Mouse (Mus musculus) hindbrain, embryonic 14.5 days (tissue): Measurements from ENCODE around the gene Flad1. TPM values are rescaled to one million over a fixed set of nuclear protein-coding genes. Genes with fewer than 3 reads are reported as not detected.
A peak's percentile ranks its signal among the peaks of the same experiment; 100 is the strongest.

Source experiments
- ATAC-seq: fragments of 200-750 bp; cut with Nextera tagmentation; 2 replicates; pipeline ENCODE4 v1.8.0; 2017; ENCODE audit warnings: moderate number of reproducible peaks, mild to moderate bottlenecking, moderate TSS enrichment, moderate library complexity; ENCODE audit not compliant: low FRiP score
- DNase-seq: peaks from one replicate; pipeline ENCODE4 v3.0.0-alpha.2; 2015; ENCODE audit warnings: low spot score
- H3K27ac ChIP-seq: fragments of 300-500 bp; sonication (generic); 2 replicates; pipeline ENCODE4 v1.5.1; 2014; ENCODE audit warnings: mild to moderate bottlenecking, moderate library complexity
- H3K27me3 ChIP-seq: fragments of 300-500 bp; sonication (generic); 2 replicates; pipeline ENCODE4 v1.6.1; 2014; ENCODE audit warnings: mild to moderate bottlenecking, low read length, mixed read lengths; ENCODE audit not compliant: control insufficient read depth, insufficient read depth
- H3K36me3 ChIP-seq: fragments of 300-500 bp; sonication (generic); replicated peaks from 2 replicates; pipeline ENCODE4 v1.6.1; 2014; ENCODE audit not compliant: control insufficient read depth, insufficient read depth
- H3K4me1 ChIP-seq: fragments of 300-500 bp; sonication (generic); replicated peaks from 2 replicates; pipeline ENCODE4 v1.6.1; 2014; ENCODE audit warnings: antibody characterized with exemption, low read length, mixed read lengths; ENCODE audit not compliant: control insufficient read depth, insufficient read depth
- H3K4me2 ChIP-seq: fragments of 300-500 bp; sonication (generic); replicated peaks from 2 replicates; pipeline ENCODE4 v1.6.1; 2014; ENCODE audit warnings: mild to moderate bottlenecking, moderate library complexity
- H3K4me3 ChIP-seq: fragments of 300-500 bp; sonication (generic); replicated peaks from 2 replicates; pipeline ENCODE4 v1.5.1; 2014; ENCODE audit warnings: mild to moderate bottlenecking, low read length
- H3K9ac ChIP-seq: fragments of 300-500 bp; sonication (generic); 2 replicates; pipeline ENCODE4 v1.6.1; 2014
- H3K9me3 ChIP-seq: fragments of 300-500 bp; sonication (generic); 2 replicates; pipeline ENCODE4 v1.6.1; 2016; ENCODE audit warnings: low read length; ENCODE audit not compliant: control insufficient read depth
- WGBS: fragments of 180-500 bp; shearing (Covaris S2); extraction: QIAGEN DNeasy Blood & Tissue Kit; methylation state at CpG from one replicate; pipeline ENCODE4 v1.1.7; 2014; 5-methylcytosine and 5-hydroxymethylcytosine counted together
- polyA plus RNA-seq: library from polyadenylated mRNA; unstranded; fragments of >200 nt; fragmentation: Nextera tagmentation; extraction: Ambion mirVana; gene quantifications from 2 replicates; pipeline ENCODE4 v1.2.1, GENCODE M21; 2014

Flad1 gene
- polyA plus RNA-seq, 1 experiment from 2014 or later: 30.8 TPM

- under 1% methylated on average over 38 of the region's 42 CpGs for WGBS
- Histone ChIP-seq H3K4me1 (peaks cover 48% of the 10 kb centered on the region), H3K9ac (peak within 1 kb of the TSS; percentile 46), H3K9me3 (no peaks in the 10 kb centered on the region), H3K27ac (peak within 1 kb of the TSS; percentile 40; the same call in 1 of the 2 replicates), H3K36me3 (no peaks in the 10 kb centered on the region), H3K4me2 (peak within 1 kb of the TSS; percentile 100), H3K27me3 (peaks cover 31% of the 10 kb centered on the region), H3K4me3 (peak within 1 kb of the TSS; percentile 48)
- ATAC-seq (peak; percentile 25), DNase-seq (peak; percentile 60)
Observed at GRCm38 (mm10) chr3:89394006-89394893, 17.4 kb downstream of the Flad1 start, which contains the start of gene Zbtb7b. TSS of gene Zbtb7b (minus strand) at chr3:89394776.

- no peaks in the 10 kb centered on the region for H3K9me3 ChIP-seq
- H3K4me3 ChIP-seq: peak overlapping the region; percentile 48
- H3K36me3 ChIP-seq: no peaks in the 10 kb centered on the region
- peak overlapping the region; percentile 46 for H3K9ac ChIP-seq
- ATAC-seq: peak; percentile 91
- peak overlapping the region; percentile 100 for H3K4me2 ChIP-seq
- H3K4me1 ChIP-seq: peaks cover 48% of the 10 kb centered on the region
- H3K27ac ChIP-seq: peak overlapping the region; percentile 40; the same call in 1 of the 2 replicates
- peaks cover 31% of the 10 kb centered on the region for H3K27me3 ChIP-seq
- WGBS: 0% methylated on average over 15 of the region's 15 CpGs
- peak; percentile 89 for DNase-seq
Observed at GRCm38 (mm10) chr3:89393605-89394004, 18.1 kb downstream of the Flad1 start.

- 2% methylated on average over 18 of the region's 24 CpGs for WGBS
- Histone ChIP-seq H3K36me3 (no peaks in the 10 kb centered on the region), H3K4me2 (peak overlapping the region; percentile 100), H3K4me3 (peak overlapping the region; percentile 48), H3K9me3 (no peaks in the 10 kb centered on the region), H3K27me3 (peaks cover 31% of the 10 kb centered on the region), H3K9ac (peak overlapping the region; percentile 71; the same call in 1 of the 2 replicates), H3K27ac (no peak overlapping the region), H3K4me1 (peaks cover 48% of the 10 kb centered on the region)
- DNase-seq: no peak
- ATAC-seq: no peak
Observed at GRCm38 (mm10) chr3:89392871-89393311, 18.8 kb downstream of the Flad1 start.

- H3K27ac ChIP-seq: no peak overlapping the region
Observed at GRCm38 (mm10) chr3:89391663-89392511, 19.8 kb downstream of the Flad1 start.

GRCm38 (mm10) chr3:89390699-89391662 is 20.7 kb downstream of the Flad1 start:
- H3K4me1 ChIP-seq: peaks cover 41% of the 10 kb centered on the region

More at GRCm38 (mm10) chr3:89391663-89392511, 19.8 kb downstream of the Flad1 start:
- Histone ChIP-seq H3K9me3 (no peaks in the 10 kb centered on the region), H3K4me1 (peaks cover 48% of the 10 kb centered on the region), H3K9ac (peak overlapping the region; percentile 71), H3K36me3 (no peaks in the 10 kb centered on the region), H3K4me2 (peak overlapping the region; percentile 100), H3K27me3 (peaks cover 31% of the 10 kb centered on the region), H3K4me3 (peak overlapping the region; percentile 48)
- no peak for ATAC-seq
- whole genome bisulfite sequencing: under 1% methylated on average over 51 of the region's 56 CpGs
- DNase-seq: no peak

GRCm38 (mm10) chr3:89390111-89390515 is 21.6 kb downstream of the Flad1 start:
- no peak overlapping the region for H3K27ac ChIP-seq
- no peaks in the 10 kb centered on the region for H3K9me3 ChIP-seq
- no peak overlapping the region for H3K9ac ChIP-seq
- H3K4me2 ChIP-seq: no peak overlapping the region
- no peak for ATAC-seq
- WGBS: 69% methylated on average over 4 of the region's 5 CpGs
- peaks cover 19% of the 10 kb centered on the region for H3K27me3 ChIP-seq
- H3K36me3 ChIP-seq: no peaks in the 10 kb centered on the region
- peaks cover 40% of the 10 kb centered on the region for H3K4me1 ChIP-seq
- no peak overlapping the region for H3K4me3 ChIP-seq
- no peak for DNase-seq

More at GRCm38 (mm10) chr3:89390699-89391662, 20.7 kb downstream of the Flad1 start:
- Histone ChIP-seq H3K27me3 (peaks cover 28% of the 10 kb centered on the region), H3K27ac (no peak overlapping the region), H3K36me3 (no peaks in the 10 kb centered on the region), H3K4me2 (peak overlapping the region; percentile 100), H3K4me3 (peak overlapping the region; percentile 48), H3K9me3 (no peaks in the 10 kb centered on the region), H3K9ac (peak overlapping the region; percentile 71)
- ATAC-seq (no peak), DNase-seq (no peak)
- 11% methylated on average over 19 of the region's 19 CpGs for WGBS

GRCm38 (mm10) chr3:89388901-89389740 is 22.5 kb downstream of the Flad1 start:
- no peaks in the 10 kb centered on the region for H3K9me3 ChIP-seq
- peaks cover 9% of the 10 kb centered on the region for H3K27me3 ChIP-seq
- 69% methylated on average over 6 of the region's 6 CpGs for WGBS
- no peaks in the 10 kb centered on the region for H3K36me3 ChIP-seq
- H3K4me1 ChIP-seq: peaks cover 31% of the 10 kb centered on the region
- no peak overlapping the region for H3K9ac ChIP-seq
- H3K27ac ChIP-seq: no peak overlapping the region
- no peak overlapping the region for H3K4me3 ChIP-seq
- ATAC-seq (no peak), DNase-seq (peak; percentile 64)
- no peak overlapping the region for H3K4me2 ChIP-seq
